Mouse (Mus musculus) midbrain, embryonic 16.5 days (tissue): ENCODE data around the gene Asap3. TPM values are rescaled to one million over a fixed set of nuclear protein-coding genes. Genes with fewer than 3 reads are reported as not detected.

ENCODE experiments used
- ATAC-seq: fragments of 200-750 bp; cut with Nextera tagmentation; 2 replicates; pipeline ENCODE4 v1.8.0; 2017; ENCODE audit warnings: moderate TSS enrichment
- H3K27ac ChIP-seq: fragments of 300-500 bp; sonication (generic); 2 replicates; pipeline ENCODE4 v1.5.1; 2014; ENCODE audit warnings: mild to moderate bottlenecking, low read length, mixed read lengths
- H3K27me3 ChIP-seq: fragments of 300-500 bp; sonication (generic); 2 replicates; pipeline ENCODE4 v1.6.1; 2014; ENCODE audit warnings: low read depth, low read length, mixed read lengths; ENCODE audit not compliant: control insufficient read depth, insufficient read depth
- H3K36me3 ChIP-seq: fragments of 300-500 bp; sonication (generic); 2 replicates; pipeline ENCODE4 v1.6.1; 2014; ENCODE audit warnings: mild to moderate bottlenecking, low read length, moderate library complexity, mixed read lengths; ENCODE audit not compliant: control insufficient read depth, insufficient read depth
- H3K4me1 ChIP-seq: fragments of 300-500 bp; sonication (generic); 2 replicates; pipeline ENCODE4 v1.6.1; 2014; ENCODE audit warnings: mild to moderate bottlenecking, low read length, mixed read lengths; ENCODE audit not compliant: control insufficient read depth, insufficient read depth
- H3K4me2 ChIP-seq: fragments of 300-500 bp; sonication (generic); 2 replicates; pipeline ENCODE4 v1.6.1; 2014; ENCODE audit warnings: mild to moderate bottlenecking, low read length, mixed read lengths
- H3K4me3 ChIP-seq: fragments of 300-500 bp; sonication (generic); 2 replicates; pipeline ENCODE4 v1.5.1; 2014; ENCODE audit warnings: low read depth, mild to moderate bottlenecking, low read length, moderate library complexity, mixed read lengths
- H3K9ac ChIP-seq: fragments of 300-500 bp; sonication (generic); 2 replicates; pipeline ENCODE4 v1.6.1; 2014; ENCODE audit warnings: low read depth, low read length, mixed read lengths
- H3K9me3 ChIP-seq: fragments of 300-500 bp; sonication (generic); replicated peaks from 2 replicates; pipeline ENCODE4 v1.6.1; 2014; ENCODE audit warnings: mild to moderate bottlenecking, low read length, mixed read lengths; ENCODE audit not compliant: control insufficient read depth, poor library complexity, severe bottlenecking
- WGBS: fragments of 180-500 bp; shearing (Covaris S2); extraction: QIAGEN DNeasy Blood & Tissue Kit; methylation state at CpG from one replicate; pipeline ENCODE4 v1.1.7; 2014; 5-methylcytosine and 5-hydroxymethylcytosine counted together
- polyA plus RNA-seq: library from polyadenylated mRNA; unstranded; fragments of >200 nt; fragmentation: Nextera tagmentation; extraction: Ambion mirVana; gene quantifications from 2 replicates; pipeline ENCODE4 v1.2.1, GENCODE M21; 2015

Gene Asap3
- polyA plus RNA-seq, 1 experiment from 2014 or later = 5.1 TPM

- H3K4me1 ChIP-seq = no peaks in the 10 kb centered on the region
- no peak overlapping the region for H3K27ac ChIP-seq
- no peak for ATAC-seq
- 86% methylated on average over 8 of the region's 8 CpGs for WGBS
- H3K4me2 ChIP-seq = no peak overlapping the region
- H3K9ac ChIP-seq = no peak overlapping the region
- H3K4me3 ChIP-seq = no peak overlapping the region
- H3K36me3 ChIP-seq = no peaks in the 10 kb centered on the region
- no peaks in the 10 kb centered on the region for H3K9me3 ChIP-seq
- no peaks in the 10 kb centered on the region for H3K27me3 ChIP-seq
Measured at GRCm38 (mm10) chr4:136189912-136190311, 16.3 kb upstream of the Asap3 start.

- Histone ChIP-seq H3K27ac (no peak overlapping the region), H3K4me3 (no peak overlapping the region), H3K9ac (no peak overlapping the region), H3K9me3 (no peaks in the 10 kb centered on the region), H3K4me1 (no peaks in the 10 kb centered on the region), H3K4me2 (no peak overlapping the region), H3K27me3 (no peaks in the 10 kb centered on the region), H3K36me3 (no peaks in the 10 kb centered on the region)
- 89% methylated on average over 3 of the region's 3 CpGs for WGBS
- ATAC-seq = no peak
Measured at GRCm38 (mm10) chr4:136193571-136193970, 12.6 kb upstream of the Asap3 start.

DNA sequence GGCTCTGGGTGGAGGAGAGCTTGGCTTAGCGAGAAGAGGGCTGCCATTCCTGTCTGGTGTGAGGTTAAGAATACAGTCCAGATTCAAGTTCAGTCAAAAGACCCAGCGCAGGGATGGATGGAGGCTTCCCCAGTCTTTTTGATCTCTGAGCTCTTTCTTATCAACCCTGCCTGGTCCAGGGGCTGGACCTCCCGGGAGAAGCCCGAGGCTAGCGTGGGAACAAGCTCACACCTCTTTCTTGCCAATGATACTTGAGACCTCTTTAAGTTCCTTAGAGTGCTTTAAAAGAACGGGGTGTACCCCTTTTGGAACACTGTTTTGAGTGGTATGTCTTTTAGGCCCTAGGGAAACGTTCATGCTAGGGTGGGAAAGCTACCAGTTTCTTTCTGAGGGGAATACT lies 11.1 kb upstream of the Asap3 start:
- Histone ChIP-seq H3K4me3 (no peak overlapping the region), H3K27me3 (no peaks in the 10 kb centered on the region), H3K27ac (no peak overlapping the region), H3K9me3 (no peaks in the 10 kb centered on the region), H3K9ac (no peak overlapping the region), H3K4me1 (no peaks in the 10 kb centered on the region), H3K4me2 (no peak overlapping the region), H3K36me3 (no peaks in the 10 kb centered on the region)
- WGBS = 67% methylated on average over 7 of the region's 7 CpGs
- no peak for ATAC-seq

DNA sequence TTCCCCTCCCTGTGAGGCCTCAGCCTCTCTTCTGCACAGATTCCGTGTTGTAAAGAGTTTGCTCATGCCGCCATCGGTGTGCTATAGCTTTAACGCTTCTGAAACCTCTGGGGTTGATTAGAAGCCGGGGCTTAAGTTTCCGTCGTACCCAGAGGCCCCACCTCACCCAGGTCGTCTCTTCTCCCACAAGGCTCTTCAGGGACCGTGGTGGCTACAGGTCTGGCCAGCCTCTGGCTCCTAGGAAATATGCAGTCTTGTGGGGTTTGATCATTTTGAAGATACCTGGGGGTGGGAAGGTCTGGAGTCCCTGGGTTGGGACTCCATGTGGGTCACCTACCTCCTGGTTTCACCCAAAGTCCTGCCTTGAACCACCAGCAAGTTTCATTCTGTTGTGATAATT lies 10.5 kb upstream of the Asap3 start:
- no peak overlapping the region for H3K4me3 ChIP-seq
- no peak overlapping the region for H3K27ac ChIP-seq
- no peak overlapping the region for H3K9ac ChIP-seq
- H3K27me3 ChIP-seq = no peaks in the 10 kb centered on the region
- H3K4me1 ChIP-seq = no peaks in the 10 kb centered on the region
- H3K9me3 ChIP-seq = no peaks in the 10 kb centered on the region
- WGBS = 72% methylated on average over 9 of the region's 9 CpGs
- ATAC-seq = no peak
- H3K36me3 ChIP-seq = no peaks in the 10 kb centered on the region
- H3K4me2 ChIP-seq = no peak overlapping the region

GRCm38 (mm10) chr4:136196201-136196600 lies 10.0 kb upstream of the Asap3 start:
- WGBS = 82% methylated on average over 10 of the region's 10 CpGs
- Histone ChIP-seq H3K9me3 (no peaks in the 10 kb centered on the region), H3K9ac (no peak overlapping the region), H3K36me3 (no peaks in the 10 kb centered on the region), H3K4me2 (no peak overlapping the region), H3K27ac (no peak overlapping the region), H3K4me3 (no peak overlapping the region), H3K4me1 (no peaks in the 10 kb centered on the region), H3K27me3 (no peaks in the 10 kb centered on the region)
- ATAC-seq = no peak

DNA sequence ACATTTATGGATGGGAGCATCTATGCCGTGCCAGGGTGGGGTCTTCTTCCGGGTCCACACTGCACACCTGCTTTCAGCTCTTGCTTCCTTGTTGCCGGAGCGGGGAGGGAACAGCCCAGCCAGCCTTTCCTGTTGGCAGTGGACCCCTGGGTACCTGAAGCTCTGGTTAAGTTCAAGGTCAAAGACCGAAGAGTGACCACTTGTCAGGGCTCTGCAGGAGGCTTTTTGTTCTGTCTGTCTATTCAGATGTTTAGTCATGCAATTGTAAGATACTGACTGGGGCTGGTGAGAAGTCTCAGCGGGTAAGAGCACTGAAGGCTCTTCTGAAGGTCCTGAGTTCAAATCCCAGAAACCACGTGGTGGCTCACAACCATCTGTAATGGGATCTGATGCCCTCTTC lies 7.3 kb upstream of the Asap3 start:
- WGBS = 75% methylated on average over 7 of the region's 7 CpGs
- no peak for ATAC-seq

GRCm38 (mm10) chr4:136199562-136200292 lies 6.4 kb upstream of the Asap3 start:
- Histone ChIP-seq H3K9me3 (no peaks in the 10 kb centered on the region), H3K9ac (no peak overlapping the region), H3K36me3 (no peaks in the 10 kb centered on the region), H3K4me2 (no peak overlapping the region), H3K27ac (no peak overlapping the region), H3K27me3 (no peaks in the 10 kb centered on the region), H3K4me3 (no peak overlapping the region), H3K4me1 (no peaks in the 10 kb centered on the region)
- ATAC-seq = no peak
- 33% methylated on average over 9 of the region's 9 CpGs for WGBS

More for the DNA sequence above, 7.3 kb upstream of the Asap3 start:
- Histone ChIP-seq H3K4me1 (no peaks in the 10 kb centered on the region), H3K36me3 (no peaks in the 10 kb centered on the region), H3K9ac (no peak overlapping the region), H3K4me2 (no peak overlapping the region), H3K4me3 (no peak overlapping the region), H3K9me3 (no peaks in the 10 kb centered on the region), H3K27me3 (no peaks in the 10 kb centered on the region), H3K27ac (no peak overlapping the region)

GRCm38 (mm10) chr4:136202509-136202908 lies 3.7 kb upstream of the Asap3 start:
- H3K36me3 ChIP-seq = no peaks in the 10 kb centered on the region
- no peak overlapping the region for H3K9ac ChIP-seq
- 6% methylated on average over 9 of the region's 9 CpGs for WGBS
- peaks cover 9% of the 10 kb centered on the region for H3K4me1 ChIP-seq
- no peak overlapping the region for H3K4me2 ChIP-seq
- no peak overlapping the region for H3K27ac ChIP-seq
- H3K27me3 ChIP-seq = no peaks in the 10 kb centered on the region
- no peak overlapping the region for H3K4me3 ChIP-seq
- ATAC-seq = no peak
- no peaks in the 10 kb centered on the region for H3K9me3 ChIP-seq

DNA sequence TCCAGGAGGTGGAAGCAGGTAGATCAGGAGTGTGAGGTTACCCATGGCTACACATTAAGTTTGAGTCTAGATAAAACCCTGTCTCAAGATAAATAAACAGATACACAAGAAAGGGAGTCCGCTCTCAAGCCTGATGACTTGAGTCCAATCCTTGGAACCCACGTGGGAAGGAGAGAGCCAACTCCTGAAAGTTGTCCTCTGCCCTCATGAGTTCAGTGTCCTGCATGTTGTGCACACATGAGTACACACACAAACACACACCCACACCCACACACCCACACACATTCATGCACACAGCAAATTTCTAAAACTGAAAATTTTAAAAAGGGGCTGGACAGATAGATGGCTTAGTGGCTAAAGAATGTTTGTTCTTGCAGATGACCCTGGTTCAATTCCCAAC lies 1.4 kb upstream of the Asap3 start:
- peaks cover 10% of the 10 kb centered on the region for H3K4me1 ChIP-seq
- no peak overlapping the region for H3K4me2 ChIP-seq
- no peaks in the 10 kb centered on the region for H3K27me3 ChIP-seq
- WGBS = 71% methylated on average over 2 of the region's 2 CpGs
- H3K9me3 ChIP-seq = no peaks in the 10 kb centered on the region
- H3K36me3 ChIP-seq = no peaks in the 10 kb centered on the region
- no peak overlapping the region for H3K4me3 ChIP-seq
- no peak overlapping the region for H3K27ac ChIP-seq
- H3K9ac ChIP-seq = no peak overlapping the region
- ATAC-seq = no peak
